Mouse (Mus musculus): ENCODE results near the gene Aldh18a1. TPM values are rescaled to one million over a fixed set of nuclear protein-coding genes. Genes with fewer than 3 reads are reported as not detected.

Gene Aldh18a1
- 63.1 and 70.3 TPM in 2 replicates for polyA plus RNA-seq (2012; rRNA removed; ENCODE audit: low replicate concordance)

DNA sequence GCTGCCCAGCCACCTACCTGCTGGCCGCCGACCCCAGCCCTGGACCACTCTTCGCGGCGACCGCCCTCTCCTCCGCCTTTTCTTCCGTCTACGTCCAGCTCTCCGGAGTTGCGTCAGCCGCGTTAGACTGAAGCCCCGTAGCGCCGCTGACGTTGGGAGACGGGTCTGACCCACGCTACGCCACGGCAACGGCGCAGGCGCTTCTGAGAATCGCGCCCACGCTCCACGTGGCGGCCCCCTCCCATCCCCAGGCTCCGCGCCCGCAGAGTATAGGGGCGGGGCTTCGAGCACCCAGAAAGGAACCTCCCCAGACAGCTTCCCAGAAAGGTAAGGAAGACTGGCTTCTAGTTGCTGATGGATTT, at the start of gene Aldh18a1:
Gene Aldh18a1, minus strand, starts transcription at position 171 of the 362 bp plus-strand sequence.

GRCm38 (mm10) chr19:40611830-40612506, 23.7 kb upstream of the Aldh18a1 start, which contains the start of the genes Tctn3 and Entpd1:
Gene Tctn3 (minus strand): TSS chr19:40612233.
Gene Entpd1 (plus strand): TSS chr19:40612366.

GRCm38 (mm10) chr19:40513632-40514078, 74.6 kb downstream of the Aldh18a1 start, which contains the start of gene Sorbs1:
Gene Sorbs1 (minus strand): TSS chr19:40513779.

Other genes starting within 250 kb of the Aldh18a1 start
- 6.4 and 11.4 TPM in 2 replicates for gene Sorbs1, start 74.7 kb downstream of the Aldh18a1 start, polyA plus RNA-seq (2012; rRNA removed; ENCODE audit: low replicate concordance)
- 2.5 and 5.5 TPM in 2 replicates for gene Tctn3, start 23.8 kb upstream of the Aldh18a1 start, polyA plus RNA-seq (2012; rRNA removed; ENCODE audit: low replicate concordance)
- gene Entpd1, start 23.9 kb upstream of the Aldh18a1 start, polyA plus RNA-seq (2012; rRNA removed; ENCODE audit: low replicate concordance), result 3.1 and 3.2 TPM in 2 replicates
- gene Cc2d2b, start 160.3 kb upstream of the Aldh18a1 start, polyA plus RNA-seq (2012; rRNA removed; ENCODE audit: low replicate concordance), result not detected in 2 replicates
- gene Ccnj, start 242.8 kb upstream of the Aldh18a1 start, polyA plus RNA-seq (2012; rRNA removed; ENCODE audit: low replicate concordance), result 2.4 and 4.9 TPM in 2 replicates

Data from duodenum, adult 2 months (tissue).